Mouse (Mus musculus) cortical plate, adult 2 months (tissue): ENCODE results near the gene Cd19.

Experiments
- CTCF ChIP-seq: fragments of 200-500 bp; IDR thresholded peaks from 2 replicates; pipeline ENCODE4 v1.5.1; 2011; ENCODE audit warnings: mild to moderate bottlenecking, control low read depth, low read length; ENCODE audit not compliant: insufficient read depth; ENCODE audit errors: extremely low read depth
- POLR2A ChIP-seq: fragments of 200-500 bp; IDR thresholded peaks from 2 replicates; pipeline ENCODE4 v1.6.1; 2011; ENCODE audit warnings: mild to moderate bottlenecking, low read length, control low read depth; ENCODE audit not compliant: insufficient read depth; ENCODE audit errors: extremely low read depth

DNA sequence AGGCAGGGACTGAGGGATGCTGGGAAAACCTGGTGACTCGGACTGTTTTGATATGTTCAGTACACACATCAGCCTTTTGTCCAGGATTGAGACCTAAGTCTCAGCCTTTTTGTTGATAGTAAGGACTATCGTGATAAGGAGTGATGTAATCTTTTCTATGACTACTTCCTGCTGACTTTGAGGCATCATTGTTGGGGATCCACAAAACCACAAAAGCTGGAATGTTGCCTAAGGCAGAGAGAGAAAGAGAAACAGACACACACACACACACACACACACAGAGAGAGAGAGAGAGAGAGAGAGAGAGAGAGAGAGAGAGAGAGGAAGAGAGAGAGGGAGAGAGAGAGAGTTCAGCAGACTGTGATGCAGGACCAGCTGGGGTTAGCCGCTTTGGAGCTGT, 3.8 kb upstream of the Cd19 start:
- no peak for TF ChIP-seq CTCF
- no peak for TF ChIP-seq POLR2A
